Mouse (Mus musculus): ENCODE results near the gene Dmrtc1b.
"Not testable (repeated sequence)": the region's sequence is repeated elsewhere in the genome, so short reads cannot be mapped to it uniquely, and the experiment has no call there.

Dmrtc1b gene

GRCm38 (mm10) chrX:102707535-102707934, at the start of gene Dmrtc1b, which contains the start of gene Gm9112:
TSS of gene Dmrtc1b (plus strand) at chrX:102707865.
TSS of gene Gm9112 (minus strand) at chrX:102707635.
- DNase-seq (ENCODE audit: extremely low spot score, low read depth, low spot score) = not testable (repeated sequence)

- no peak for DNase-seq (ENCODE audit: extremely low spot score, low read depth, low spot score)
Observed at GRCm38 (mm10) chrX:102660712-102661111, 47.0 kb upstream of the Dmrtc1b start.

GRCm38 (mm10) chrX:102666641-102667040, 41.0 kb upstream of the Dmrtc1b start:
- no peak for DNase-seq (ENCODE audit: extremely low spot score, low read depth, low spot score)

- not testable (repeated sequence) for DNase-seq (ENCODE audit: extremely low spot score, low read depth, low spot score)
Observed at GRCm38 (mm10) chrX:102684706-102685105, 23.0 kb upstream of the Dmrtc1b start.

- DNase-seq (ENCODE audit: extremely low spot score, low read depth, low spot score) = not testable (repeated sequence)
Observed at GRCm38 (mm10) chrX:102686872-102687271, 20.8 kb upstream of the Dmrtc1b start, which contains the start of gene Gm3880. TSS of gene Gm3880 (minus strand) at chrX:102686972.

- DNase-seq (ENCODE audit: extremely low spot score, low read depth, low spot score) = not testable (repeated sequence)
Observed at GRCm38 (mm10) chrX:102689252-102689651, 18.4 kb upstream of the Dmrtc1b start.

- DNase-seq (ENCODE audit: extremely low spot score, low read depth, low spot score) = not testable (repeated sequence)
Observed at GRCm38 (mm10) chrX:102700636-102701035, 7.0 kb upstream of the Dmrtc1b start.

- DNase-seq (ENCODE audit: extremely low spot score, low read depth, low spot score) = not testable (repeated sequence)
Observed at GRCm38 (mm10) chrX:102724226-102724625, 16.6 kb downstream of the Dmrtc1b start.
